Mouse (Mus musculus) B cell, adult (primary cell): Measurements from ENCODE around the gene Lrriq4. TPM values are rescaled to one million over a fixed set of nuclear protein-coding genes. Genes with fewer than 3 reads are reported as not detected.

Source experiments
- total RNA-seq: library from RNA; stranded (reverse); gene quantifications from 4 replicates; pipeline ENCODE4 v1.2.4, GENCODE M21; 2023; ENCODE audit not compliant: inconsistent age

The Lrriq4 gene
- total RNA-seq = not detected in 4 replicates

DNA sequence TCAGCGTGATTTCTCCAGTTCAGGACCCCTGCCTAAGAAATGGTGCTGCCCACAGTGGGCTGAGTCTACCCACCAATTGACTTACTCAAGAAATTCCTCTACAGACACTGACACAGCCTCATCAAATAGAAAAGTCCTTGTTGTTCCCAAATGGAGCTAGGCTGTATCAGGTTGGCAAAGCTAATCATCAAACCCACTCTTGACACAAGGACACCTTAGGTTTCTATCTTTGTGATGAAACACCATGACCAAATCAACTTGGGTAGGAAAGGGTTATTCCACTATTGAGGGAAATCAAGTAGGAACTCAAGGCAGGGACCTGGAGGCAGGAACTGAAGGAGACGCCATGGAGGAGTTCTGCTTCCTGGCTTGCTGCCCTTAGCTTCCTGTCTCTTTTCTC lies at the start of gene Lrriq4:
Lrriq4 (plus strand) TSS at position 301 of the 400 bp plus-strand sequence.

DNA sequence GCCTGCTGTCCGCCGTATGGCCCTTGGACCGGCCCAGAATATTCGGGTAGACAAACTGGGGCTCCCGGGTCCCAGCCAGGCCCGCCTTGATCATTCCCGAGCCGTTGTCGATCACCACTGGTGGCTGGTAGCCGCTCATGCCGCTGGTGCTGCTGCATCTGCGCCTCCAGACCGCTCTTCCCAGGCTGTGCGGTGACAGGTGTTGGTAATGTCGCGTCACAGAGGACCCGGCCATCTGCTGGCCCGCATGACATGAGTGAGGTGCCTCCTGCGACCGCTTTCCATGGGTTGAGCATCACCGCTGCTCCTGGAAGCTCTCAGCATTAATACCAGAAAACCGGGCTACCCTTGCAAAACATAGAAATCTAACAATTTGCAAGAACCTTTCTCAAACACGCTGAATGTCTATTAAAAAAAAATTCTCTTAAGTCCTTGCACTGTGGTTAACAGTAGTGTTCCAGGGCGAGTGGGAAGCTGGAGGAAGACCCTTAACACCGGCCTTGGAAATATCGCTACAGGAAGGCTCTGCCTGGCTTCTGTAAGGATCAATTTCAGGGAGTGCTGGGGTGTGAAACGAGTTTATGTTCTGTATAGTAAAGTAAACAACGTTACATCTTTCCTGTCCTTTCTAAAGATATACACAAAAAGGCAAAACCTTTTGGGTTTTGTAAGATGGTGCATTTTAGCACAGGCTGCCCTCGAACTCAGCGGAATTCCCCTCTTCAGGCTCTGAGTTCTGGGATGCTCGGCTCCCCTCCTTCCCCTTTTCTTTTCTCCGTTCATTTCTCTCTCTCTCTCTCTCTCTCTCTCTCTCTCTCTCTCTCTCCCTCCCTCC lies 44.4 kb upstream of the Lrriq4 start, which contains the start of gene Actrt3:
Actrt3 (minus strand) TSS at position 229 of the 835 bp plus-strand sequence.

DNA sequence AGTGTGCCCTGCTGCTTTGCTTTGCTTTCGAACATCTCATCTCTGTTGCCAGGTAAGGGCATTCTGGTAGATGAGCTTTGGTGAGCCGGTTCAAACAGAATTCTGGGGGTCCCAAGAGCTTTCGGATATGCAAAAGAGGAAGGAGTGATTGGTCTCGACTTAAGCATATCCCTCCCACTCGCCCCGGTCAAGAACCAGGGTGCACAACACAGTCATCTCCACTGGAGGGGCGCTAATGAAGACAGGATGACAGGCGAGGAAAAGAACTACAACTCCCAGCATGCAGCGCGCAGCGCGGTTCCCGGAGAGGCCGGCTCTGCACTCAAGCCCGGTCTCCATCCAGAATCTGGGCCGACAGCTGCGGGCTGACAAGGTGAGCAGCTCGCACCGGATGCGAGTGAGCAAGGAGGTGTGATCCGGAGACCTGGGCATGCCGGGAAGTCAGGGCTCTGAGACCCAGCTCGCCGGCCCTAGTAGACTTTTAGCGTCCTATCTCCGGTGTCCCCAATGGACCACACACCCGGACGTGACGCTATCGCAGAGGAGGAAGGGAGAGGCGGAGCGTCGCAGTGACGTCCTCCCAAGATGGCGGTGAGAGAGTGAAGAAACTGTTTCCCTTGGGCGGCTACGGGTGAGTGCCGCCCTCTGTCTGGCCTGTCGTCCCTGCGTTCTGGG lies 42.1 kb upstream of the Lrriq4 start, which contains the start of gene Mynn:
Mynn (plus strand) TSS at position 1 of the 675 bp plus-strand sequence.

DNA sequence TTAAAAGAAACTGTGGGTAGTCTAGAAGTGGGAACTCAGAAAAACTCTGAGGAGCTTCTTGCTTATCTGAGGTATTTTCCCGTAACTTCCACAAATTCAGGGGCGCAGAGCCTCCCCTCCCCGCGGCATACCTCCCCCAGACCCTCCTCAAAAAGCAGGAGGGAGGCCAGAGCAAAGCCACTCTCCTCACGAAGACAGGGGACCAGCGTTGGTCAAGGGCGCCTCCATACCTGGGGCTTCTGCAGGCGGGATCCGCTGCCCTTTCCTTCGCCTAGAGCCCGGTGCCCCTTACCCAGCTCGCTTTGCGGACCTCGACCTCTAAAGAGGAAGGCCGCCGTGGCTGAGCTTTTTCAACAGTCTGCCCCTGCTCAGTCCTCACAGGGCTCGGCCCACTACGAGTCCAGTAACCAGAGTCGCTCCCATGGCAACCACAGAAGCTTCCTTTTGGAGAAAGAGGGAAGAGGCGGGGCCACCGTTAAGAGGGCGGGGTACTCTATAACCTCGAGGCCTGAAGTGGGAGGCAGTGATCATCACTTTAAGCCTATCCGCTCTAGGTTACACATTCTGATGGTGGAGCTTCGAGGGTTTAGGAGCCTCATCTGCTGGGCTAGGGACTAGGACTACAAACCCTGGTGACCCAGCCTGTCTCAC lies 3.3 kb downstream of the Lrriq4 start, which contains the start of gene Lrrc34:
Lrrc34 (minus strand) TSS at position 430 of the 651 bp plus-strand sequence.

DNA sequence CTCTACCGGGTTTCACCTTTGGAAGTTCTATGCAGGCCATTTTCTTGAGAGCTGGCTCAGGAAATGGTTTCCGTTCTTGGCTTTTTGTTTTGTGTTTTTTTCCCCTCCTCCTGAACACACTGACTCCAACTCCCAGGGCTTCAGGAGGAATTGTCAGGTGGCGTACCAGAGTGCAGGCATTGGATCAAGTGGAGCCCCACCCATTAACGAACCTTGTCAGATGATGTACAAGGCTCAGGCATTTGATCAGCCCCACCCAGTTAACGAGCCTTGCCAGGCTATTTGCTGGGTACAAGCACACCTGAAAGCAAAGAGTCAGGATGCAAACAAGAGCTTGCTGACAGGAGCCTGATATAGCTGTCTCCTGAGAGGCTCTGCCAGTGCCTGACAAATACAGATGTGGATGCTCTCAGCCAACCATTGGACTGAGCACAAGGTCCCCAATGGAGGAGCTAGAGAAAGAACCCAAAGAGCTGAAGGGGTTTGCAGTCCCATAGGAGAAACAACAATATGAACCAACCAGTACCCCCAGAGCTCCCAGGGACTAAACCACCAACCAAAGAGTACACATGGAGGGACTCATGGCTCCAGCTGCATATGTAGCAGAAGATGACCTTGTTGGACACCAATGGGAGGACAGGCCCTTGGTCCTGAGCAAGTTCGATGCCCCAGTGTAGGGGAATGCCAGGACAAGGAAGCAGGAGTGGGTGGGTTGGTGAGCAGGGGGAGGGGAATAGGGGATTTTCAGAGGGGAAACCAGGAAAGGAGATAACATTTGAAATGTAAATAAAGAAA lies 55.6 kb downstream of the Lrriq4 start, which contains the start of gene Lrrc31:
Lrrc31 (minus strand) TSS at position 133 of the 795 bp plus-strand sequence.

Other genes with a start within 250 kb of the Lrriq4 start
- not detected in 4 replicates for gene Mecom, start 96.5 kb upstream of the Lrriq4 start, total RNA-seq
- 0.42 to 1.2 TPM (median 0.85 TPM) in 4 replicates for gene Actrt3, start 44.6 kb upstream of the Lrriq4 start, total RNA-seq
- gene Mynn, start 42.4 kb upstream of the Lrriq4 start, total RNA-seq = 55.9 to 74.7 TPM (median 67.5 TPM) in 4 replicates
- not detected in 4 replicates for gene Lrrc34, start 3.4 kb downstream of the Lrriq4 start, total RNA-seq
- gene Lrrc31, start 55.3 kb downstream of the Lrriq4 start, total RNA-seq = not detected in 4 replicates
- gene Samd7, start 101.8 kb downstream of the Lrriq4 start, total RNA-seq = not detected in 4 replicates
- 56.9 to 61.1 TPM (median 60.0 TPM) in 4 replicates for gene Sec62, start 148.4 kb downstream of the Lrriq4 start, total RNA-seq
- gene Gpr160, start 211.4 kb downstream of the Lrriq4 start, total RNA-seq = 0.33 to 1.1 TPM (median 0.57 TPM) in 4 replicates